Mouse (Mus musculus): ENCODE measurements at regions not wholly inside any gene's neighbourhood (a gene's known extent, or its start where the extent isn't known, plus 50 kb on each side); places are given as distances from the start of the nearest gene placed in this dataset.

- TF ChIP-seq POLR2A (IDR thresholded peaks at IDR 0.05; ENCODE audit: insufficient read depth, low read depth, low read length) (no peak), CTCF (IDR thresholded peaks at IDR 0.05) (peak; percentile 59)
Observed at GRCm38 (mm10) chr16:22719304-22719703, 62.3 kb upstream of the Dgkg start.
